10 mouse cellular contexts compared by ENCODE assay signal in the genomic region with DNA sequence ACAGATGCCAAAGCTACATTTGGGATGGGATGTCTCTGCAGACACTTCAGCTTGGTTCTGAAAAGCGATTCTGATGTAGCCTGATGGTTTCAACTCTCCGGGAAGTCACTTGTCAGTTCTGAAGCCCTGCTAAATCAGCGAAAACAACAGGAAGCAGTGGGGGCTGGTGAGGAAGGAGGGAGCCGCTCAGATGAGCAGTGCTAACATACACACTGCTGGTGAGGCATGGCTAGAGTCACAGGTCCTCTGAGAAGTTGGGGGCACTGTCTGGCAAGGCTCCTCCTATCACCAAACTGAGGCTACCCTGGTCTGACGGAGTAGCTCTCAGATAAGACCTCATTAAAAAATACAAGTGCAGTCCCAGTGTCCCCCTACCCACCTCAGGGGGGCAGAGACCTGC.
A peak's percentile ranks its signal among the peaks of the same experiment; 100 is the strongest.
DNase-seq lines count a peak whose midpoint lies in the region; ATAC-seq and TF ChIP-seq lines count a peak whose summit lies in the region.
"Had no signal": no experiment of that assay in that cellular context is flagged by ENCODE, and none has a peak within 500 bp of the region (broad histone marks: within the 10 kb centered on the region; RNA-seq: fewer than 3 reads in every experiment).

No protein-coding gene starts in this region.

- peaks cover 14% of the 10 kb centered on the region for H3K27me3 ChIP-seq in kidney, embryonic 15.5 days
- H3K27me3 ChIP-seq in midbrain, postnatal 0 days (ENCODE audit: insufficient read depth, low read length): no peaks in the 10 kb centered on the region
- H3K27me3 ChIP-seq: neural tube, embryonic 12.5 days had no signal

- WGBS in kidney, embryonic 15.5 days: 16% methylated on average over 5 of the region's 5 CpGs
- WGBS in midbrain, postnatal 0 days: 24% methylated on average over 5 of the region's 5 CpGs

- no peak for DNase-seq in kidney, postnatal 10 days
- DNase-seq in embryo, embryonic 10.5 days (ENCODE audit: low spot score): peak; percentile 53
- DNase-seq in induced T-regulatory cell, adult 2 months (ENCODE audit: low read depth): peak; percentile 2
- no peak for DNase-seq in midbrain, postnatal 0 days (ENCODE audit: low spot score)
- no peak for DNase-seq in right cerebral cortex, postnatal 14 days
- no peak for DNase-seq in gastrocnemius, adult 8-10 months (ENCODE audit: low spot score in 2 of 2)
- DNase-seq: cerebellum, adult 11 months; gastrocnemius, postnatal 14 days had no signal

- peak overlapping the region; percentile 10 for H3K4me2 ChIP-seq in kidney, embryonic 15.5 days
- H3K4me2 ChIP-seq in midbrain, postnatal 0 days (ENCODE audit: low read depth, low read length, poor library complexity, severe bottlenecking): peak overlapping the region; percentile 67
- H3K4me2 ChIP-seq: neural tube, embryonic 12.5 days had no signal

- TF ChIP-seq CTCF in midbrain, postnatal 0 days (IDR thresholded peaks at IDR 0.05): no peak; the same call in 1 of the 2 replicates

- peak; percentile 49; the same call in 1 of the 2 replicates for ATAC-seq in kidney, embryonic 15.5 days (replicated peaks; ENCODE audit: low FRiP score)
- no peak for ATAC-seq in midbrain, postnatal 0 days (ENCODE audit: low FRiP score)

- H3K36me3 ChIP-seq in kidney, embryonic 15.5 days: no peaks in the 10 kb centered on the region
- no peaks in the 10 kb centered on the region for H3K36me3 ChIP-seq in midbrain, postnatal 0 days (ENCODE audit: insufficient read depth, low read length)
- H3K36me3 ChIP-seq: neural tube, embryonic 12.5 days had no signal

- peaks cover 37% of the 10 kb centered on the region for H3K4me1 ChIP-seq in kidney, embryonic 15.5 days
- peaks cover 19% of the 10 kb centered on the region for H3K4me1 ChIP-seq in midbrain, postnatal 0 days (ENCODE audit: insufficient read depth, low read length)

- H3K27ac ChIP-seq in kidney, embryonic 15.5 days: no peak overlapping the region
- no peak overlapping the region for H3K27ac ChIP-seq in midbrain, postnatal 0 days (ENCODE audit: low read depth, low read length)
- H3K27ac ChIP-seq: neural tube, embryonic 12.5 days had no signal

- no peak overlapping the region for H3K4me3 ChIP-seq in kidney, embryonic 15.5 days (replicated peaks)
- H3K4me3 ChIP-seq in midbrain, postnatal 0 days (ENCODE audit: low read depth, low read length): 0 out of 2 replicates have a peak overlapping the region, but pooled peaks have one; percentile 5
- H3K4me3 ChIP-seq: neural tube, embryonic 12.5 days had no signal

- H3K9ac ChIP-seq in kidney, embryonic 15.5 days: no peak overlapping the region
- no peak overlapping the region for H3K9ac ChIP-seq in midbrain, postnatal 0 days (replicated peaks; ENCODE audit: low read length, poor library complexity, severe bottlenecking)
- H3K9ac ChIP-seq: neural tube, embryonic 12.5 days had no signal

- H3K9me3 ChIP-seq in kidney, embryonic 15.5 days (replicated peaks): no peaks in the 10 kb centered on the region
- H3K9me3 ChIP-seq in midbrain, postnatal 0 days (ENCODE audit: low read length): no peaks in the 10 kb centered on the region
- H3K9me3 ChIP-seq: neural tube, embryonic 12.5 days had no signal

Comparison
In these comparisons a context has a peak if more than half of its experiments do, and no peak if none do; other contexts are left out.
1. DNase-seq: peak in embryo, embryonic 10.5 days (single experiment) and induced T-regulatory cell, adult 2 months (single experiment); none in kidney, postnatal 10 days (single experiment), midbrain, postnatal 0 days (single experiment), right cerebral cortex, postnatal 14 days (single experiment) and gastrocnemius, adult 8-10 months (0 of 2).